Mouse (Mus musculus) kidney, embryonic 16.5 days (tissue): Measurements from ENCODE around the gene Intu. TPM values are rescaled to one million over a fixed set of nuclear protein-coding genes. Genes with fewer than 3 reads are reported as not detected.

Experiments used
- ATAC-seq: fragments of 200-750 bp; cut with Nextera tagmentation; 2 replicates; pipeline ENCODE4 v1.8.0; 2017; ENCODE audit warnings: moderate TSS enrichment; ENCODE audit not compliant: low FRiP score, low TSS enrichment
- H3K27ac ChIP-seq: fragments of 300-500 bp; sonication (generic); 2 replicates; pipeline ENCODE4 v1.5.1; 2014; ENCODE audit warnings: low read length
- H3K27me3 ChIP-seq: fragments of 300-500 bp; sonication (generic); 2 replicates; pipeline ENCODE4 v1.6.1; 2014; ENCODE audit warnings: low read length, control low read depth, mixed read lengths; ENCODE audit not compliant: insufficient read depth
- H3K36me3 ChIP-seq: fragments of 300-500 bp; sonication (generic); 2 replicates; pipeline ENCODE4 v1.6.1; 2014; ENCODE audit warnings: low read length, control low read depth, mixed read lengths; ENCODE audit not compliant: insufficient read depth
- H3K4me1 ChIP-seq: fragments of 300-500 bp; sonication (generic); 2 replicates; pipeline ENCODE4 v1.6.1; 2014; ENCODE audit warnings: low read length, control low read depth, mixed read lengths; ENCODE audit not compliant: insufficient read depth
- H3K4me2 ChIP-seq: fragments of 300-500 bp; sonication (generic); replicated peaks from 2 replicates; pipeline ENCODE4 v1.6.1; 2014; ENCODE audit warnings: low read depth, low read length
- H3K4me3 ChIP-seq: fragments of 300-500 bp; sonication (generic); 2 replicates; pipeline ENCODE4 v1.5.1; 2014; ENCODE audit warnings: mild to moderate bottlenecking, low read length
- H3K9ac ChIP-seq: fragments of 300-500 bp; sonication (generic); replicated peaks from 2 replicates; pipeline ENCODE4 v1.6.1; 2014; ENCODE audit warnings: low read length
- H3K9me3 ChIP-seq: fragments of 300-500 bp; sonication (generic); 2 replicates; pipeline ENCODE4 v1.6.1; 2016; ENCODE audit warnings: low read length, control low read depth
- WGBS: fragments of 180-500 bp; shearing (Covaris S2); extraction: QIAGEN DNeasy Blood & Tissue Kit; methylation state at CpG from one replicate; pipeline ENCODE4 v1.1.7; 2014; 5-methylcytosine and 5-hydroxymethylcytosine counted together
- microRNA-seq: library from miRNA; unstranded; fragments of <30 nt; microRNA quantifications from one replicate; pipeline ENCODE4, GENCODE M21; 2016
- polyA plus RNA-seq: library from polyadenylated mRNA; unstranded; fragments of >200 nt; fragmentation: Nextera tagmentation; extraction: Ambion mirVana; gene quantifications from 2 replicates; pipeline ENCODE4 v1.2.1, GENCODE M21; 2015

The Intu gene
- polyA plus RNA-seq, 1 experiment from 2014 or later = 3.1 TPM

- Histone ChIP-seq H3K4me2 (peak overlapping the region; percentile 70), H3K27me3 (no peaks in the 10 kb centered on the region), H3K4me3 (peak overlapping the region; percentile 55), H3K4me1 (no peaks in the 10 kb centered on the region), H3K27ac (peak overlapping the region; percentile 26; the same call in 1 of the 2 replicates), H3K9me3 (no peaks in the 10 kb centered on the region), H3K36me3 (no peaks in the 10 kb centered on the region), H3K9ac (peak overlapping the region; percentile 71)
- peak; percentile 97 for ATAC-seq
- WGBS = 1% methylated on average over 78 of the region's 93 CpGs
Measured at GRCm38 (mm10) chr3:40744836-40745660, 214.0 kb downstream of the Intu start.

- ATAC-seq = peak; percentile 53
- peak overlapping the region; percentile 71 for H3K9ac ChIP-seq
- no peaks in the 10 kb centered on the region for H3K9me3 ChIP-seq
- H3K27ac ChIP-seq = peak overlapping the region; percentile 26; the same call in 1 of the 2 replicates
- H3K4me1 ChIP-seq = no peaks in the 10 kb centered on the region
- 4% methylated on average over 37 of the region's 37 CpGs for WGBS
- H3K4me2 ChIP-seq = peak overlapping the region; percentile 70
- no peaks in the 10 kb centered on the region for H3K36me3 ChIP-seq
- no peaks in the 10 kb centered on the region for H3K27me3 ChIP-seq
- H3K4me3 ChIP-seq = peak overlapping the region; percentile 55
Measured at GRCm38 (mm10) chr3:40745661-40746547, 214.8 kb downstream of the Intu start.

Small RNA genes lying within 50 kb of the gene (microRNA-seq; reads per million reads assigned to microRNA genes)
- gene Gm23810 = not detected

Other genes with a start within 250 kb of the Intu start
- 0.08 and 0.31 TPM in 2 replicates for gene Slc25a31, start 177.6 kb downstream of the Intu start, polyA plus RNA-seq
- gene Hspa4l, start 213.2 kb downstream of the Intu start, polyA plus RNA-seq = 10.0 and 11.4 TPM in 2 replicates